Mouse (Mus musculus) limb, embryonic 10.5 days (tissue): ENCODE results near the gene Asic2. TPM values are rescaled to one million over a fixed set of nuclear protein-coding genes. Genes with fewer than 3 reads are reported as not detected.

Experiments
- DNase-seq: peaks from one replicate; pipeline ENCODE4 v3.0.0-alpha.2; 2017; ENCODE audit warnings: low spot score
- H3K27ac ChIP-seq: fragments of 300-500 bp; sonication (generic); 2 replicates; pipeline ENCODE4 v1.5.1; 2016; ENCODE audit warnings: mild to moderate bottlenecking
- H3K27me3 ChIP-seq: fragments of 300-500 bp; sonication (generic); 2 replicates; pipeline ENCODE4 v1.6.1; 2016; ENCODE audit warnings: low read depth, mild to moderate bottlenecking; ENCODE audit not compliant: poor library complexity, severe bottlenecking
- H3K36me3 ChIP-seq: fragments of 300-500 bp; sonication (generic); 2 replicates; pipeline ENCODE4 v1.6.1; 2016; ENCODE audit warnings: mild to moderate bottlenecking, moderate library complexity
- H3K4me1 ChIP-seq: fragments of 300-500 bp; sonication (generic); 2 replicates; pipeline ENCODE4 v1.6.1; 2016
- H3K4me3 ChIP-seq: fragments of 300-500 bp; sonication (generic); 2 replicates; pipeline ENCODE4 v1.5.1; 2016; ENCODE audit warnings: mild to moderate bottlenecking, moderate library complexity
- H3K9me3 ChIP-seq: fragments of 300-500 bp; sonication (generic); replicated peaks from 2 replicates; pipeline ENCODE4 v1.6.1; 2016; ENCODE audit warnings: mild to moderate bottlenecking
- WGBS: fragments of 180-500 bp; shearing (Covaris S2); methylation state at CpG from one replicate; pipeline ENCODE4 v1.1.7; 2016; 5-methylcytosine and 5-hydroxymethylcytosine counted together
- polyA plus RNA-seq: library from polyadenylated mRNA; unstranded; fragments of >200 nt; fragmentation: Nextera tagmentation; extraction: Ambion mirVana; gene quantifications from 2 replicates; pipeline ENCODE4 v1.2.1, GENCODE M21; 2016

Gene Asic2
- polyA plus RNA-seq, 1 experiment from 2014 or later, result 1.1 TPM

GRCm38 (mm10) chr11:81504791-81505430, 463.3 kb downstream of the Asic2 start:
- Histone ChIP-seq H3K36me3 (no peaks in the 10 kb centered on the region), H3K27me3 (no peaks in the 10 kb centered on the region), H3K4me3 (no peak overlapping the region), H3K4me1 (peaks cover 41% of the 10 kb centered on the region), H3K27ac (no peak overlapping the region), H3K9me3 (no peaks in the 10 kb centered on the region)
- 69% methylated on average over 8 of the region's 8 CpGs for WGBS
- no peak for DNase-seq

GRCm38 (mm10) chr11:81501473-81502246, 466.6 kb downstream of the Asic2 start:
- H3K27ac ChIP-seq, result no peak overlapping the region
- no peaks in the 10 kb centered on the region for H3K9me3 ChIP-seq
- no peaks in the 10 kb centered on the region for H3K27me3 ChIP-seq
- DNase-seq, result no peak
- no peaks in the 10 kb centered on the region for H3K36me3 ChIP-seq
- 41% methylated on average over 14 of the region's 14 CpGs for WGBS
- H3K4me3 ChIP-seq, result no peak overlapping the region
- peaks cover 44% of the 10 kb centered on the region for H3K4me1 ChIP-seq

- Histone ChIP-seq H3K27me3 (no peaks in the 10 kb centered on the region), H3K9me3 (no peaks in the 10 kb centered on the region), H3K36me3 (no peaks in the 10 kb centered on the region), H3K27ac (no peak overlapping the region), H3K4me1 (peaks cover 31% of the 10 kb centered on the region), H3K4me3 (no peak overlapping the region)
- DNase-seq, result no peak
- WGBS, result 94% methylated on average over 1 of the region's 1 CpGs
Observed at GRCm38 (mm10) chr11:81498990-81499389, 469.3 kb downstream of the Asic2 start.

- Histone ChIP-seq H3K27me3 (no peaks in the 10 kb centered on the region), H3K4me3 (no peak overlapping the region), H3K36me3 (no peaks in the 10 kb centered on the region), H3K4me1 (peaks cover 20% of the 10 kb centered on the region), H3K27ac (no peak overlapping the region), H3K9me3 (no peaks in the 10 kb centered on the region)
- no peak for DNase-seq
- WGBS, result 81% methylated on average over 9 of the region's 9 CpGs
Observed at GRCm38 (mm10) chr11:81497652-81498391, 470.4 kb downstream of the Asic2 start.

GRCm38 (mm10) chr11:81496446-81496845, 471.8 kb downstream of the Asic2 start:
- no peaks in the 10 kb centered on the region for H3K36me3 ChIP-seq
- peaks cover 10% of the 10 kb centered on the region for H3K4me1 ChIP-seq
- no peak overlapping the region for H3K27ac ChIP-seq
- no peak for DNase-seq
- H3K27me3 ChIP-seq, result no peaks in the 10 kb centered on the region
- 39% methylated on average over 1 of the region's 1 CpGs for WGBS
- H3K4me3 ChIP-seq, result no peak overlapping the region
- H3K9me3 ChIP-seq, result no peaks in the 10 kb centered on the region

- peaks cover 4% of the 10 kb centered on the region; the same call in 1 of the 2 replicates for H3K4me1 ChIP-seq
- no peaks in the 10 kb centered on the region for H3K27me3 ChIP-seq
- no peaks in the 10 kb centered on the region for H3K9me3 ChIP-seq
- DNase-seq, result no peak
- H3K36me3 ChIP-seq, result no peaks in the 10 kb centered on the region
- 91% methylated on average over 5 of the region's 5 CpGs for WGBS
- no peak overlapping the region for H3K4me3 ChIP-seq
- no peak overlapping the region for H3K27ac ChIP-seq
Observed at GRCm38 (mm10) chr11:81492351-81492750, 475.9 kb downstream of the Asic2 start.

- Histone ChIP-seq H3K27me3 (no peaks in the 10 kb centered on the region), H3K36me3 (no peaks in the 10 kb centered on the region), H3K4me1 (no peaks in the 10 kb centered on the region), H3K4me3 (no peak overlapping the region), H3K27ac (no peak overlapping the region), H3K9me3 (no peaks in the 10 kb centered on the region)
- WGBS, result 78% methylated on average over 1 of the region's 1 CpGs
- no peak for DNase-seq
Observed at GRCm38 (mm10) chr11:81489144-81489735, 479.0 kb downstream of the Asic2 start.

GRCm38 (mm10) chr11:81488681-81489080, 479.6 kb downstream of the Asic2 start:
- no peaks in the 10 kb centered on the region for H3K9me3 ChIP-seq
- no peak for DNase-seq
- 94% methylated on average over 5 of the region's 5 CpGs for WGBS
- no peaks in the 10 kb centered on the region for H3K36me3 ChIP-seq
- no peak overlapping the region for H3K27ac ChIP-seq
- no peaks in the 10 kb centered on the region for H3K4me1 ChIP-seq
- no peaks in the 10 kb centered on the region for H3K27me3 ChIP-seq
- H3K4me3 ChIP-seq, result no peak overlapping the region

- peak; percentile 60 for DNase-seq
Observed at GRCm38 (mm10) chr11:81486265-81486940, 481.9 kb downstream of the Asic2 start.

GRCm38 (mm10) chr11:81481198-81481597, 487.1 kb downstream of the Asic2 start:
- no peaks in the 10 kb centered on the region for H3K27me3 ChIP-seq
- 68% methylated on average over 3 of the region's 3 CpGs for WGBS
- H3K4me3 ChIP-seq, result no peak overlapping the region
- H3K9me3 ChIP-seq, result no peaks in the 10 kb centered on the region
- H3K4me1 ChIP-seq, result no peaks in the 10 kb centered on the region
- no peaks in the 10 kb centered on the region for H3K36me3 ChIP-seq
- no peak for DNase-seq
- H3K27ac ChIP-seq, result no peak overlapping the region

More at GRCm38 (mm10) chr11:81486265-81486940, 481.9 kb downstream of the Asic2 start:
- 16% methylated on average over 6 of the region's 6 CpGs for whole genome bisulfite sequencing
- Histone ChIP-seq H3K27me3 (no peaks in the 10 kb centered on the region), H3K36me3 (no peaks in the 10 kb centered on the region), H3K27ac (no peak overlapping the region), H3K4me1 (no peaks in the 10 kb centered on the region), H3K9me3 (no peaks in the 10 kb centered on the region), H3K4me3 (no peak overlapping the region)

- H3K4me1 ChIP-seq, result no peaks in the 10 kb centered on the region
- no peak for DNase-seq
Observed at GRCm38 (mm10) chr11:81476231-81476630, 492.0 kb downstream of the Asic2 start.

GRCm38 (mm10) chr11:81474121-81474520, 494.1 kb downstream of the Asic2 start:
- no peak overlapping the region for H3K27ac ChIP-seq
- 91% methylated on average over 2 of the region's 2 CpGs for WGBS

More at GRCm38 (mm10) chr11:81476231-81476630, 492.0 kb downstream of the Asic2 start:
- H3K4me3 ChIP-seq, result no peak overlapping the region
- H3K36me3 ChIP-seq, result no peaks in the 10 kb centered on the region
- no peaks in the 10 kb centered on the region for H3K27me3 ChIP-seq
- no peaks in the 10 kb centered on the region for H3K9me3 ChIP-seq
- H3K27ac ChIP-seq, result no peak overlapping the region

More at GRCm38 (mm10) chr11:81474121-81474520, 494.1 kb downstream of the Asic2 start:
- DNase-seq, result no peak
- no peaks in the 10 kb centered on the region for H3K27me3 ChIP-seq
- no peaks in the 10 kb centered on the region for H3K9me3 ChIP-seq
- H3K4me1 ChIP-seq, result no peaks in the 10 kb centered on the region
- no peak overlapping the region for H3K4me3 ChIP-seq
- H3K36me3 ChIP-seq, result no peaks in the 10 kb centered on the region
